Mouse (Mus musculus) brain, embryonic 18.5 days (tissue): ENCODE results near the gene Tpra1.

Experiments
- DNase-seq: peaks from one replicate; pipeline ENCODE4 v3.0.0-alpha.2; 2012; ENCODE audit warnings: low read depth, low spot score

The Tpra1 gene

DNA sequence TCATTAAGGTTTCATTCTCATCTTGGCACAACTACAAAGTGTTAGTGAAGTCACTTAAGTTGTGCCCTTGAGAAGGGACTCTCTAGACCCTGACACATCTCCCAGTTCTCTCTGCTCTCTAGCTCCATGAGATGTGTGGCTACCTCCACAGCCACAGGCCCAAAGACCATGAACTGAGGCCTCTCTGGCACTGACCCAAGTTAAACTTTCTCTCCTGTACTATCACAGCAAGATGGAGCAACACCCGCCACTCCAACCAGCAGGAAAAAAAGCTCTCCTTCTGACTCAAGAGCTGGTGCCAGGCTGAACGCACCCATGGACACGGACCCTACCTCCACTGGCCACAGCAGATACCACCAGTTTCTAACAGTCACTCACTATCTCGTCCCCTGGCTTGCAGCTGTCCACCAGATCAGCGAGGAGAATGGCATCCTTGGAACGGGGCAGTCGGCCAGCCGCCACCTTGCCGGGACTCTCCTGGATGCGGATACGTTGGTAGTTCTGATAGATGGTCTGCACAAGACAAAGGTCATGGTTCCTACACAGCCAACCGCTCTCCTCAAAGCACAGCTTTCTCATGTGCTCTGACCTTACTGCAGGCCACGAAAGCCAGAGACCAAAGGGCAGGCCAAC lies 12.5 kb upstream of the Tpra1 start:
- no peak for DNase-seq

- DNase-seq = no peak
These were observed 11.2 kb upstream of the Tpra1 start for GRCm38 (mm10) chr6:88890832-88891231.

GRCm38 (mm10) chr6:88893559-88893958 lies 8.5 kb upstream of the Tpra1 start:
- no peak for DNase-seq

GRCm38 (mm10) chr6:88895943-88896342 lies 6.1 kb upstream of the Tpra1 start:
- no peak for DNase-seq

GRCm38 (mm10) chr6:88897246-88897645 lies 4.8 kb upstream of the Tpra1 start:
- no peak for DNase-seq

DNA sequence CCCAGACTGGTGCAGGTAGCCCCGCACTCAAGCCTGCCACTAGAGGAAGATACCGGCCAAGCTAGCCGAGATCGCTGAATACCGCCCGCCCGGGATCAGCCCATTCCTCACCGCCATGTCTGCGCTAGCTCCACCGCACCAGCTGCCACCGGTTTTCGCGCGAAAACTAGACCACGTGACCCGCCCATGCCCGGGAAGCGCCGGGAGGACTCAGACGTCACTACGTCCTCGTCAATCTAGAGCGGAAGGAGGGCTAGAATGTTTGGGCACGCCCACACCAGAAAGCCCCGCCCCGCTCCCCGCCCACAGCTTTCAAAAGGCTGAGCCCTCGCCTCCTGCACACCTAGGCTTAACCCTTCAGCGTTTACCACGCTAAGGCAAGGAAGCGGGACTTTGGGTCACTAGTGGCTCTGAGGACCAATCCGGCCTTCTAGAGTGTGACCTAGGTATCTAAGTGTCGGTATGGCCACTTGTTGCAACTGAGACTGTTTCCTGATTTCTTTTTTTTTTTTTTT lies 3.5 kb upstream of the Tpra1 start, which contains the start of gene Mcm2:
Mcm2 (minus strand) TSS at position 247 of the 515 bp plus-strand sequence.
- peak; percentile 84 for DNase-seq

- no peak for DNase-seq
These were observed 3.0 kb upstream of the Tpra1 start for GRCm38 (mm10) chr6:88899086-88899485.

- no peak for DNase-seq
These were observed 2.4 kb upstream of the Tpra1 start for GRCm38 (mm10) chr6:88899628-88900027.

DNA sequence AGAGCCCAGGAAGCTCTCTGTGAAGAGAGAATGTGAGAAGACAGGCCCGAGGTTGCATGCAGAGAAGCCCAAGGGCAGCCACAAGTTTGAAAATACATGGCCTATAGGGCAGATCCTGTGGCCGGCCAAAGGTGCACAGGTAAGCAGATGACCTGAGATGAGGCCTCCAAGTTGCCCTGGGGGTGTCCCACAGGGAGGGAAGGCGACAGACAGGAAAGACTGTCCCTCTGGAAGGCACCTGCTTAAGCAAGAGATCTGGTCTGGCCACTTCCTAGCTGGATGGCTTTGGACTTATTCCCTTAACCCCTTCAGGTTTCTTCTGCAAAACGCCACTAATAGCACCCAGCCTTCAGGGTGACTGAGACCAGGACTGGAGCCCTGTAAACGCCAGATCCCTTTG lies 580 bp upstream of the Tpra1 start:
- no peak for DNase-seq

DNA sequence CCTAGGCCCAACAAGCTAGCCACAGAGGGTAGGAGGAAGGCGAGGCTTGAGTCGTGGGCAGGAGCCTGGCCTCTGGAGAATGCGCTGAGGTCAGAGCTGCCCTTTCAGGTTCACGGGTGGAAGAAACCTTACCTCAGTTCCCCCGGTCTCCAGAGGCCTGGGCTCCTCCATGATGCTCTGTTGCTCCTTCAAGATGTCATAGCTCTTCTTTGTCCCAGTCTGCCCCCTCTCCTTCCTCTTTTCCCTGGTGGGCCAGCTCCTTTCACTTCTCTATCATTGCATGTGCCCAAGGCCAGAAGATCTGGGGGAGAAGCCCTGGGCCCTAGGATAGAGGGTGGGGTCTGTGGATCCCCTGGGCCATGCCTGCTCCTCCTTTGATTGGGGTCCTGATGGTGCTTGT lies 1.7 kb downstream of the Tpra1 start:
- no peak for DNase-seq

DNA sequence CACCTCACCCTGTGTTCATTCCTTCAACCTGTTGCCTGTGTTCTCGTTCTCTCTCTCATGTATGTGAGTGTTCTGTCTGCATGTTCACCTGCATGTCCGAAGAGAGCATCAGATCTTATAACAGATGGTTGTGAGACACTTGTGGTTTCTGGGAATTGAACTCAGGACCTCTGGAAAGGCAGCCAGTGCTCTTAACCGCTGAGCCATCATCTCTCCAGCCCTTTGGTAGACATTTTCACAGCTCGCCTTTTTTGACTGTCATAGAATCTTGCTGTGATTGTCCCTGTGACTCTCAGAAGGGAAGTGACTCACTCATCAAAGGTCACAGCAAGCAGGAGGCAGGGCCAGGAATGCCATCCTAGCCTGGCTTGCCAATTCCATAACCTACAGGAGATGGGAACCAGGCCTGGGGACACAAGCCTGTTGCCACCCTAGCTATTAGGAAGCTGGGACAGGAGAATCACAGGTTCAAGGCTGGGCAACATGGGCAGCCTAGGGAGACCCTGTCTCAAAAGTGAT lies 2.5 kb downstream of the Tpra1 start:
- DNase-seq = no peak

DNA sequence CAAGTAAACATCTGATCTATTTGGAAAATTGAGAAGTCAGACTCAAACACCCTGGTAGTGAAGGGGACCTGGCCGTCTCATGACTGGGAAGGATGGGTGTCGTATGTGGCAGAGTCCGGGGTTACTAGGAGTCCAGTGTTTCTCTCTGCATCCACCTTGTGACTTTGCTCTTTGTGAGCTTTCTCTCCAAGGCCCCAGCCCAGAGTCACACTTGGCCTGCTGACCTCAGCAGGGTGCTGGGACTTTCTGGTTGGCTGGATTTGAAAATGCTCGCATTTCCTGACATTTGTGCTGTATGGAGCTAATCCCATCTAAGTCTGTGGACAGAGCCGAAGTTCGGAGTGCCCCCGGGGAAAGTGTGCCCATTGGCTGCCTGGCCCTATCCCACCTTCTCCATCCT lies 3.0 kb downstream of the Tpra1 start:
- DNase-seq = no peak

- DNase-seq = no peak
These were observed 4.5 kb downstream of the Tpra1 start for GRCm38 (mm10) chr6:88906369-88907108.

DNA sequence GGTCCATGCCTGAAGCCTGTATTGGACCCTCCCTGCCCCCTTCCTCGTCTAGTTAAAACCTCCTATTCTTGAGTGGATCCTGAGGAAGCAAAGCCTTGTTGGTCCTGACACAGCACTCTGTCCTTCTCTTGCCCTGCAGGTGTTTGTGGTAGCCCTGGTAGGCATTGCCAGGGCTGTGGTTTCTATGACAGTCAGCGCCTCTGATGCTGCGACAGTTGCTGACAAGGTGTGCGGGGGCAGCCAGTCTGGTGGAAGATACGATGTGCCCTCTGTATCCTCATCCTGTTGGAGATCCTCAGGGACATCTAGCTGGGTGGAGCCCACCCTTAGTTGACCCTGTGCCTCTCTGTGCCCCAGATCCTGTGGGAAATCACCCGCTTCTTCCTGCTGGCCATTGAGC lies 7.1 kb downstream of the Tpra1 start:
- DNase-seq = no peak

DNA sequence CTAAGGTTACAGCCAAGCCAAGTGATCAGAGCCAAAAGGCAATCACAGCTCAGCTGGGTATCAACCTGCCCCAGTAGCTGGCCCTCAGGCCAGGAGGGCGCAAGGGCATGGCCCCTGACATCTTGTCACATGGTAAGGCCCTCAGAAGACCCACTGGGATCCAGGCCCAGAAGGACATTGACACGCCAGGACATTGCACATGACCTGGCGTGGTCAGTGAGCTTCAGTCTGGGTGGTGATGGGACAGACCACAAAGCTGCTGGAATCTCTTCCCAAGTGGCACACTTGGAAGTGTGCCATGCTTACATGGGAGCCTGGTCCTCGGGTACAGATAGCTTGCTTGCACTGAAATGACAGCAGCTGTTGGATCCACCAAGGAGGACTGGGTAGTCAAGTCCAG lies 11.0 kb downstream of the Tpra1 start:
- DNase-seq = no peak

DNA sequence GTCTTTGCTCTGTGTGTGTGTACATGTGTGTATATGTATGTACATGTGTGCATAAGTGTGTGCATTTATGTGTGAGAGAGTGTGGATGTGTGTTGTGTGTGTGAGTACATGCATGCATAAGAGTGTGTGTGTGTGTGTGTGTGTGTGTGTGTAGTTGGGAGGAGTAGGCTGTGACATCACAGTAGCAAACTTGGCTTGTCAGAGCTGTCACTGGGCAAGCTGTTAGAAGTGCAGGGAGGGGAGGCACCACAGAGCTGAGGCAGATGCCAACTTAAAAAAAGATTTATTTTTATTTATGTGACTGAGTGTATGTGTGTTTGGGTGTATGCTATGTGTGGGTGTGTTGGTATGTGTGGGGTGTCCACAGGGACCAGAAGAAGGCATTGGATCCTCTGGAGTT lies 11.4 kb downstream of the Tpra1 start:
- no peak for DNase-seq

DNA sequence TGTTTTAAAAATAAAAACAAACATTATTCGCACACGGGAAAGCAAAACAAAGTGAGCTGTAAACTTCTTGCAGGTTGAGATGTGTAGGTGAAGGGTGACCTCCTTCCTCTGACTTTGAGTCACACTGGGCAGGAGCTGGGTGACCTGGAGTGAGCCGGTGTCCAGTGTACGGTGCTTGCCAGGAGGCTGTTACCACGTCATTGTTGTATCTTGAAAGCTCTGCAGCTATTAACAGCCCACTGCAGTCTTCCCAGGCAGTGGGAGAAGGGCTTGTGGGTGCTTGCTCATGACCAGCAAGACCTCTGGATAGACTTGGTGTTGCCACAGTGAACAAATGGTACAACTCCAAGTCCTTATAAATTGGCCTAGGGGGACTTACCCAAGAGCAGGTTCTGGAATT lies 12.7 kb downstream of the Tpra1 start:
- no peak for DNase-seq

DNA sequence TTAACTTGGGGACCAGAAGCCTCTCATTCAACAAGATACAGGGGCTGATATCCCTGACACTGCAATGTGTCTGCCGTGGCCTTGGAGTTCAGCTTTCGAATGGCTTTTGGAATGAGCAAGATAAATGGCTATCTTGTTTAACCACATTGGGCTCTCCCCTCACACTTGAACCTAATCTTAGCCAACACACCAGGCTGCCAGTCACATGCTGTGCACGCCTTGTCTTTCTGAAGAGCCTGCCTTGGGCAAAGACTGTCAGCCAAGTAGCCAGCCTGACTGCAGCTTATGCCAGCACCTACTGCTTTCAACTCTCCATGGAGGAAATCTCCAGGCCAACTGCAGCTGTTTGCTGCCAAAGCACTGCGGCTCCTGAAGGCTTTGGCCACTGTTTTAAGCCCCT lies 13.5 kb downstream of the Tpra1 start:
- no peak for DNase-seq

DNA sequence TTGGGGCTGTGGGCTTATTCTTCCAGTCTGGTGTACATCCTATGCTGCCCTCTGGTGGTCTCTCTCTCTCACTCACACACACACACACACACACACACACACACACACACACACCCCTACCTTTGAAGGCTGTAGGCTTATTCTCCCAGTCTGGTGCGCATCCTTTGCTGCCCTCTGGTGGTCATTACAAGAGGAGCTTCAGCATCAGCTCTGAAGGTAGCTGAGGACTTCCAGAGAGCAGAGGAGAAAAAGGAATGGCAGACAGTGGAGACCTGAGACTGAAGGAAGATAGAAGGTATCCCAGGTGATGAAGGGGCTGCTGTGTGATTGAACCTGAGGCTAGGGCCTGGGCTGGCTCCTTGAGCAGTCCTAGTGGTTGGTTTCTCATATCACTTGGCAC lies 14.1 kb downstream of the Tpra1 start:
- no peak for DNase-seq

- no peak for DNase-seq
These were observed 16.8 kb downstream of the Tpra1 start for GRCm38 (mm10) chr6:88918802-88919201.

- DNase-seq = no peak
These were observed 22.6 kb downstream of the Tpra1 start for GRCm38 (mm10) chr6:88924502-88925275.

DNA sequence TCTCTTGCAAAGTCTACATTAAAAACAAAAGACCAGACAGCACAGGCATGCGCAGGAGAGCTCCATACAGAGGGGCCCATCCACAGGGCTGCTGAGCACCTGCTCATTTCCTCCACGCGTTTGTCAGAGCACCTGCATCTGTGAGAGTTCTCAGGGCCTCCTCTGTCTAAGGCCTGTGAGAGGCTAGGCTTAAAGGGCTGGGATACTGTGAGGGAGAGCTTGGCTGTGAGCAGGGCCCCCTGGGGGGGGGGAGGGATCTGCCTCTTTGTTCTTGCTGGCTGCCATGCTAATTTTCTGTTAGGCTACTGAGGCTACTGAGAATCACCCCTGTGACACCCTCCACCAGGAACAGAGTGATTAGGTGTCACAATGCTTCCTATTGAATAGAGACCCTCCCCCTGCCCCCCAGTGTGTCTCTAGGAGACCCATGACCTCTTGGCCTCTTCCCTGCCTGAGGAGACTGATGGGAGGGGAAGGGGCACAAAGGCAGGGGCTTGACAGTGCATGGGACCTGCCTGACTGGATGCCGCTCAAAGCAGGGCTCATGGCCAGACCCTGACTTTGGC lies 23.7 kb downstream of the Tpra1 start:
- DNase-seq = no peak
